ENCODE assay signal across 15 mouse cellular contexts in the genomic region with DNA sequence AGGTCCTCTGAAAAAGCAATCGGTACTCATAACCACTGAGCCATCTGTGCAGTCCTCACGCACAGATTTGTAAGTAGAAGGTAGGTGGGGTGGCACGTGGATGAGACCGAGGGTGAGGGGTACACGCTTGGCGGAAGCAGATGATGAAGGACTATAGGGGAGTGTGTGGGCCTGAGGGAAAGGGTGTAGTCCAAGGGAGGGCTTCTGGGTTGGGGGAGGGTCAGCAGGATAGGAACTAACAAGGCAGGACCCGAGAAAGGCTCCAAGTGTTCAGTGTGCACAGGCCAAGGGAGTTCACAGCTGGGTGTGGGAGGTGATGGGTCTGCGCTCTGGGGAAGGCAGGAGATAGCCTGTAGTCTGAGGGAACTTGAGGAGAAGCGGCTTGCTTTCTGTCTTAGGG.
"Had no signal": no experiment of that assay in that cellular context is flagged by ENCODE, and none has a peak within 500 bp of the region (broad histone marks: within the 10 kb centered on the region; RNA-seq: fewer than 3 reads in every experiment).

No protein-coding gene starts in this region.

- H3K9me3 ChIP-seq: lung, embryonic 15.5 days; megakaryocyte, embryonic 14.5 days; midbrain, embryonic 13.5 days; midbrain, embryonic 15.5 days; neural tube, embryonic 12.5 days; stomach, embryonic 15.5 days had no signal

- H3K4me3 ChIP-seq: lung, embryonic 15.5 days; megakaryocyte, embryonic 14.5 days; midbrain, embryonic 13.5 days; midbrain, embryonic 15.5 days; neural tube, embryonic 12.5 days; stomach, embryonic 15.5 days had no signal

- DNase-seq: liver, postnatal 0 days; lung, adult 2 months; lung, postnatal 10 days; right cerebral cortex, postnatal 14 days; thymus, adult 2 months; thymus, postnatal 25 days; thymus, postnatal 4 days had no signal

- H3K27me3 ChIP-seq: megakaryocyte, embryonic 14.5 days; midbrain, embryonic 13.5 days; midbrain, embryonic 15.5 days; neural tube, embryonic 12.5 days; stomach, embryonic 15.5 days had no signal

- ATAC-seq: liver, postnatal 0 days; midbrain, embryonic 13.5 days; midbrain, embryonic 15.5 days had no signal

- H3K27ac ChIP-seq: macrophage; midbrain, embryonic 13.5 days; midbrain, embryonic 15.5 days; neural tube, embryonic 12.5 days; stomach, embryonic 15.5 days had no signal

- H3K4me2 ChIP-seq: lung, embryonic 15.5 days; midbrain, embryonic 11.5 days; midbrain, embryonic 13.5 days; midbrain, embryonic 15.5 days; neural tube, embryonic 12.5 days; stomach, embryonic 15.5 days had no signal

- H3K9ac ChIP-seq: liver, postnatal 0 days; midbrain, embryonic 13.5 days; midbrain, embryonic 15.5 days; neural tube, embryonic 12.5 days; stomach, embryonic 15.5 days had no signal
